Mouse (Mus musculus) kidney, adult 8-10 months (tissue): ENCODE measurements at regions not wholly inside any gene's neighbourhood (a gene's known extent, or its start where the extent isn't known, plus 50 kb on each side); places are given as distances from the start of the nearest gene placed in this dataset.

Source experiments
- DNase-seq, 2 experiments: peaks; one replicate each; pipeline ENCODE4 v3.0.0; 2022

- peak in 1 of 2 experiments; percentile 37 for DNase-seq
These were observed 140.1 kb upstream of the Smim15 start for GRCm38 (mm10) chr13:107904051-107904740.

- no peak for DNase-seq
These were observed 140.9 kb upstream of the Smim15 start for GRCm38 (mm10) chr13:107903150-107903959.

GRCm38 (mm10) chr13:107902800-107903149 is 141.5 kb upstream of the Smim15 start:
- DNase-seq, result no peak

GRCm38 (mm10) chr13:107899600-107900229 is 144.5 kb upstream of the Smim15 start:
- peak; percentile 50 to 69 for DNase-seq

- DNase-seq, result peak; percentile 41 to 67
These were observed 146.6 kb upstream of the Smim15 start for GRCm38 (mm10) chr13:107897646-107898045.

GRCm38 (mm10) chr13:107897184-107897583 is 147.1 kb upstream of the Smim15 start:
- DNase-seq, result no peak

GRCm38 (mm10) chr13:107893581-107894183 is 150.6 kb upstream of the Smim15 start:
- DNase-seq, result no peak

GRCm38 (mm10) chr13:107893081-107893480 is 151.2 kb upstream of the Smim15 start:
- no peak for DNase-seq

GRCm38 (mm10) chr13:107891946-107892345 is 152.3 kb upstream of the Smim15 start:
- DNase-seq, result no peak

- DNase-seq, result peak; percentile 80 to 83
These were observed 153.1 kb upstream of the Smim15 start for GRCm38 (mm10) chr13:107890866-107891821.

- DNase-seq, result peak; percentile 99
These were observed 154.0 kb upstream of the Smim15 start for GRCm38 (mm10) chr13:107889985-107890865.

- peak in 1 of 2 experiments; percentile 37 for DNase-seq
These were observed 154.7 kb upstream of the Smim15 start for GRCm38 (mm10) chr13:107889588-107889984.

- DNase-seq, result peak; percentile 48 to 58
These were observed 155.4 kb upstream of the Smim15 start for GRCm38 (mm10) chr13:107888571-107889451.

GRCm38 (mm10) chr13:107888231-107888555 is 156.1 kb upstream of the Smim15 start:
- DNase-seq, result no peak

GRCm38 (mm10) chr13:107887366-107888230 is 156.6 kb upstream of the Smim15 start:
- DNase-seq, result no peak

GRCm38 (mm10) chr13:107884836-107885235 is 159.4 kb upstream of the Smim15 start:
- DNase-seq, result no peak

GRCm38 (mm10) chr13:107882337-107882736 is 161.9 kb upstream of the Smim15 start:
- DNase-seq, result no peak

GRCm38 (mm10) chr13:107880551-107880950 is 163.7 kb upstream of the Smim15 start:
- DNase-seq, result no peak

GRCm38 (mm10) chr13:107879535-107879934 is 164.7 kb upstream of the Smim15 start:
- peak; percentile 65 to 76 for DNase-seq
